Mouse (Mus musculus): ENCODE measurements around the gene Atg14.
"Not testable (repeated sequence)": the region's sequence is repeated elsewhere in the genome, so short reads cannot be mapped to it uniquely, and the experiment has no call there.

Gene Atg14

GRCm38 (mm10) chr14:47570549-47570948, at the start of gene Atg14:
Atg14 (minus strand) TSS chr14:47570649.
- DNase-seq (ENCODE audit: low spot score in 2 of 2), result not testable (repeated sequence)

DNA sequence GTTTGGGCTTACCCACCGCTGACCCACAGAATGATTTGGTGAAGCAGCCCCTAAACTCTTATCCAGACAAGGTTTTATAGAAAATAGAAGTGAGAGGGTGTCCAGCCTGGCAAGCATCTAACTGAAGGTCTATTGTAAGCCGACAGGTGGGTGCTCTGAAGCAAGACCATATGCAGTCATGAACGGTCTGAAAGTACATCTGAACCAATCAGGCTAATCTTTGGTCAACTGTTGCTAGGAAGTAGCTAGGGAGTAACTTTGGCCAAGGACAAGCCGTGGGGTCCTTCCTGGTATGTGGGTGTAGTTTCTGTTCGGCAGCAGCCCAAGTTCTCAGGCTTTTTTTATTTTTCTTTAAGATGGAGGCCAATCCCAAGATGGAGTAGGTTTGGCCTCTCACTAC, 48.4 kb upstream of the Atg14 start:
- DNase-seq (ENCODE audit: low spot score in 2 of 2), result no peak

DNA sequence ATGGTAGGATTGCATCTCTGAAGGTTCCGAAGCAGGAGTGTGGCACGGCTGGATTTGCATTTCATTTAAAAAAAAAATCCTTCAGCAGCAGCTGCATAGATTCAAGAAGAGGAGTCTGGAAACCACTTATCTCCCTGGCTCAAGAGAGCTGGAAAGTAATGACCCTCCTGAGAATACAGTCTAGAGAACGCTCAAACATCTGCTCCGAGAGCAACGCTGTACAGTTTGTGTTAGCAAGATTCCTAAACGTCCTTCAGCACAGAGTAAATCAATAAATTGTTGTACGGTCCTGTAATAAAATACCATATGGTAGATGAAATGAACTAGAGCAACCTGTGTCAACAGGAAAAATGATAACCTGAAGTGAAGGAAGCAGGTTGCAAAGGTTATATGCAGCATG, 42.8 kb upstream of the Atg14 start:
- no peak for DNase-seq (ENCODE audit: low spot score in 2 of 2)

- DNase-seq (ENCODE audit: low spot score in 2 of 2), result peak; percentile 40 to 52
These were observed 27.5 kb upstream of the Atg14 start for GRCm38 (mm10) chr14:47597942-47598388.

DNA sequence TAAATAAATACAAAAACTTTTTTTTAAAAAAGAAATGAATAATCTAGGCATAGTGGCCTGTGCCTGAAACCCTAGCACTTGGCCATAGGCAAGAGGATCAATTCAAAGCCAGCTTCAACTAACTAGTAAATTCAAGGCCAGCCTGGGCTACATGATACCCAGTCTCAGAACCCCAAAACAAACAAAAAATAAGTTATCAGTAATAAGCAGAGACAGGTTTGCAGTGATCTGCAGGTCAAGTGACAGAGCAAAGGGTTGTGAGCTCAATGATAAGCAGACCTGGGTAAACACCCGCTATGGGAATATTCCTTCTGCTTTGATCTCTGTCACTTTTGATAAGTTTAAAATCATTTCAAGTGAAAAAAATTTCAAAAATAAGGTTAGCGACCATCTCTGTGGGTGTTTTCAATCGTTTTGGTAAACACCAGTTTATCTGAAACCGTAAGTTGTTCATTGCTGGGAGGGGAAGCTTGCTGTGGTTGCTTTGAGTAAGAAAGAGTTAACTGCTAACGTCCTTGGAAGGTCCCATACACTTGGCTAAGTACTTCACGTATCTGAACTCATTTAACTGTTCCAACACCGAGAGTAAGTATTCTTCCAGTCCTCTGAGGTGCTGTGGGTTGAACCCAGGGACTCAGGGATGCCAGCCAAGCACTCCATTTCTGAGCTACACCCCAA, 24.1 kb upstream of the Atg14 start:
- DNase-seq (ENCODE audit: low spot score in 2 of 2), result no peak

DNA sequence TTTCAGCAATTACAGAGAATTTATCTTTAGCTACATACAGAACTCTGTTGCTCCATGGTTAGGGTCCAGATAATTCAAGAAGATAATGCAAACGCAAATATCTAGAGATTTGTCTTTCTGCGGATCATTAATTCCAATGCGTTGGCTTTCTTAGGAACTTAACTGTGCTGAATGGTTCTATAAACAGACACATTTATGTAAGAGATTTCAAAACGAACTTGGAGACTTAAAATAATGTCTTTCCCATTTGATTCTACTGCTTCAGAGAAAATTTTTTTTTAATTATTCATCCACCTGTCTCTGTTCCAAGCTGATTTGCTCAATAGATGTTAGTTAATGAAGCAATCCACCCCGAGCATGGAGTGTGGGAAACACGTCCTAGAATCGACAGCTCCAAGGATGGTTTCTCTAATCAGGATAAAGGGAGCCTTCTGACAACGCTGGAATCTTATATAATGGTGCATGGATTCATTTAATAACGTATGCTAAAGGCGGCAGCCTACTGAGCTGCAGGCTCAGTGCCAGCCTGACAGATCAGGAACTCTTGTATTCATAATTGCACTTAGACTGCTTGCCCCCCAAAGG, 20.0 kb upstream of the Atg14 start:
- DNase-seq (ENCODE audit: low spot score in 2 of 2), result no peak

GRCm38 (mm10) chr14:47589444-47589843, 19.0 kb upstream of the Atg14 start:
- DNase-seq (ENCODE audit: low spot score in 2 of 2), result no peak

GRCm38 (mm10) chr14:47584346-47584745, 13.9 kb upstream of the Atg14 start:
- DNase-seq (ENCODE audit: low spot score in 2 of 2), result no peak

GRCm38 (mm10) chr14:47581681-47582080, 11.2 kb upstream of the Atg14 start:
- peak in 1 of 2 experiments; percentile 6 for DNase-seq (ENCODE audit: low spot score in 2 of 2)

GRCm38 (mm10) chr14:47581280-47581679, 10.8 kb upstream of the Atg14 start:
- DNase-seq (ENCODE audit: low spot score in 2 of 2), result no peak

DNA sequence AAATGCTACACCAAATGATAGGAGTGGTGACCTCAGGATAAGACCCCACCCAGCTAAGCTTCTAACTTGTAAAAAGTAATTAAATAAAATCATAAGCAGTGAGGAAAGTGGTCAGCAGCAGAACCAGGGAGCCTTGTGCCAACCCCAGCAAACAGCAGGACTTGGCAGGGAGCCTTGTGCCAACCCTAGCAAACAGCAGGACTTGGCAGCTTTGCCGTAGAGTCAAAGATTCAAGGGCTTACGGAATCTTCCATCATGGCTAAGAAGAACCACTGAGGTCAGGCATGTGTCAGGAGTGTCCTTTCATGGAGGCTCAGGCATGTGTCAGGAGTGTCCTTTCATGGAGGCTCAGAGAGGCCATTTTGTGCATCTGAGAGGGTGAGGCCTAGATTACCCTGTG, 7.6 kb upstream of the Atg14 start:
- DNase-seq (ENCODE audit: low spot score in 2 of 2), result no peak

DNA sequence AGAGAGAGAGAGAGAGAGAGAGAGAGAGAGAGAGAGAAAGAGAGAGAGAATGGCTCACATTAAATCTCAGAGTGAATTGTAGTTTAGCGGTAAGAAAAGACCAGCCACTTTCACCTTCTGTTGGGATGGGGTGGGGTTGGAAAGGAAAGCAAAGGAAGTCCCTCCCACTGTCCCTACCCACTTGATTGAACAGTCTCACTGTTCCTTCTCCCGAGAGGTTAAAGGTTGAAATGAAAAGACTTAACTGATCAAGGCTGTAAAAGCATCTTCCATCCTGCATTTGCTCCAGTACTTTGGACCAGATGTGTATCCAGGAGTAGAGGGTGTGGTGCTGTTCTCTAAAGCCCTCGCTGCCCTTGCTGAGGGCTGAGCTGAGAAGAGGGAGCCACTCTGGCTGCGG, 6.2 kb upstream of the Atg14 start:
- no peak for DNase-seq (ENCODE audit: low spot score in 2 of 2)

GRCm38 (mm10) chr14:47574721-47575120, 4.3 kb upstream of the Atg14 start:
- no peak for DNase-seq (ENCODE audit: low spot score in 2 of 2)

DNA sequence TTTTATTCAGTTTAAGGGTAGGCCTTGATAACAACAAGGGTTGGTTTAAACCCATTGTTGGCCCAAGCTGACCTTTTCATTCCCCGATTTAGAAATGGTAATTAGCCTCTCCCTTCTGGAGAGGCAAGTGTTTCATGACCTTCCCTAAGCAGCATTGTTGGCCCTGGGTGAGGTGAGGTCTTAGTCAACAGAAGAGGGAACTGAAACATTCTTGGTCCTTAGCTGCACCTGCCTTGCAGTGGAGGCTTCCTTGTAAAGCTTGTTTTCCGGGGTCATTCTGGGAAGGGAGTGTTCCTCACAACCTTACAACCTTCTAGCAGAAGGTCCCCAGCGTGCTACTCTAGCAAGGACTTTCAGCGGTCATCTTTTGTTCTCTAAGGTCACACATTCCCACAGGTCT, 2.3 kb upstream of the Atg14 start:
- no peak for DNase-seq (ENCODE audit: low spot score in 2 of 2)

DNA sequence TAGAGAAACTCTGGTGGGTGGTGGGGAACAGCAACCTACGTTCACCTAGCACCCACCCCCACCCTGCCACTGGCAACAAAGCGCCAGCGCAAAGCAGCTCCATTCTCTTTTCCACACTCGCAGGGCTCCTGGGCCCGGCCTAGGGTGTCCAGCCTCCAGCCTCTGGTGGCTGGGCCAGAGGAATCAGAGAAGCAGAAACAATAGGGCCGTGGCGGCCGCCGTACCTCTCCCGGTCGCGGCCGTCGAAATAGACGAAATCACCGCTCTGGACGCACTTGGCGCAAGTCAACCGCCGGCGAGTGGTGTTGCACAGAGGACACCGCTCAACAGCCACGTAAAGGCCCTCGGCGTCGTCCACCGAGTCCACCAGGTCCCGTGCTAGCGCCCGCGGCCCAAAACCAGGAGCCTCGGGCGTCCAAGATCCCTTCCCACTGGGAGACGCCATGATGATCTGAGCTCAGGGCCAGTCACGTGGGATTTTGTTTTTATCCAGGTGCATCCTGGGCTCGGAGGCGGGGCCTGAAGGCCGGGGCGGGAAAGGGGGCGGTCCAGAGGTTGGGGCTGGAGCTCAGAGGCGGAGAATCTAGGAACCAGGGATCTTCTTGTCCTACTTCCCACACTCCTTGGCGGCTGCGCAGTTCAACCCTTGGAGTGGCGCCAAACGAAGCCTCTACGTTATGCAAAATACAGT, 2.3 kb downstream of the Atg14 start:
- DNase-seq (ENCODE audit: low spot score in 2 of 2), result peak; percentile 95 to 97

- no peak for DNase-seq (ENCODE audit: low spot score in 2 of 2)
These were observed 7.3 kb downstream of the Atg14 start for GRCm38 (mm10) chr14:47563106-47563505.

- DNase-seq (ENCODE audit: low spot score in 2 of 2), result no peak
These were observed 7.9 kb downstream of the Atg14 start for GRCm38 (mm10) chr14:47562530-47562929.

DNA sequence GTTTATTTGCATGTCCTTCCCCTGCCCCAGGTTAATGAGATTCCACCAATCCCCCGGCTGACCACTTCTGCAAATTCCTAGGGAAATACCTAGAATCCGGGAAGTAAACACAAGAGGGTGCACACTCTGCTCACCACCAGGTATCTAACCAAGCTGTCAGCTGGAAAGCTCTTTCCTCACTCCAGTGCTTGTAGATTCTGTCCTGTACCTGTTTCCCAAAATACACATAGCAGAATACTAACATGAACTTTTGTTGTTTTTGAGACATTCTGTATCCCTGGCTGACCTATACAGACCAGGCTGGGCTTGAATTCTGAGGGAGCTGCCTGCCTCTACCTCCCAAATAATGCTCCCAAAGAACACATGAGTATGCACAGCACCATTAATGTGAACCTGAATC, 9.7 kb downstream of the Atg14 start:
- no peak for DNase-seq (ENCODE audit: low spot score in 2 of 2)

DNA sequence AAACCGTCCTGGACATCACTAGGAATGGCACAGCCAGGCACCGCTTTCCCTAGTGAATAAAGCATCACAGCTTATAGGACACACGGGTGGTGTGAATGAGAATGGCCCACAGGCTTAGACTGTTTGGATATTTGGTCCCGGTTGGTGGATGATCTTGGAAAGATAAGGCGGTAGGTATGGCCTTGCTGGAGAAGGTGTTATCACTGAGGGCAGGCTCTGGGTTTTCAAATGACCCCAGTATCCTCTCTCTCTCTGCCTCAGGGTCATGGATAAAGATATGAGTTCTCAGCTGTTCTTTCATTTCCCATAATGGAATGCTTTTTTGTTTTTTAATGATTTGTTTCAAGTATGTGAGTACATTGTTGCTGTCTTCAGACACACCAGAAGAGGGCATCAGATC, 15.2 kb downstream of the Atg14 start:
- DNase-seq (ENCODE audit: low spot score in 2 of 2), result no peak

GRCm38 (mm10) chr14:47554236-47554635, 16.2 kb downstream of the Atg14 start:
- no peak for DNase-seq (ENCODE audit: low spot score in 2 of 2)

DNA sequence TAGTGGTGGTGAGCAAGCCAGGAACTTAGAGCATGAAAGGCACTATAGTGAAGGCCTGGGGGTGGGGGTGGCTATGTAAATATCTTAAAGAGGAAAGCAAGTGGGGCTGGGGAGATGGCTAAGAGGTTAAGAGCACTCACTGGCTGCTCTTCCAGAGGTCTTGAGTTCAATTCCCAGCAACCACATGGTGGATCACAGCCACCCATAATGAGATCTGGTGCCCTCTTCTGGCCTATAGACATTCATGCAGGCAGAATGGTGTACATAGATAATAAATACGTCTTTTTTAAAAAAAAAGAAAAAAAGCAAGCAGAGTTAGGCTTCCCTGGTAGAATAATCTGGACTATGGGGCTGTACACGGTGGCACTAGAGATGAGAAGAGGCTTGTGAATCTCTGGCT, 17.1 kb downstream of the Atg14 start:
- DNase-seq (ENCODE audit: low spot score in 2 of 2), result no peak

GRCm38 (mm10) chr14:47551668-47552067, 18.8 kb downstream of the Atg14 start:
- peak; percentile 55 to 56 for DNase-seq (ENCODE audit: low spot score in 2 of 2)

DNA sequence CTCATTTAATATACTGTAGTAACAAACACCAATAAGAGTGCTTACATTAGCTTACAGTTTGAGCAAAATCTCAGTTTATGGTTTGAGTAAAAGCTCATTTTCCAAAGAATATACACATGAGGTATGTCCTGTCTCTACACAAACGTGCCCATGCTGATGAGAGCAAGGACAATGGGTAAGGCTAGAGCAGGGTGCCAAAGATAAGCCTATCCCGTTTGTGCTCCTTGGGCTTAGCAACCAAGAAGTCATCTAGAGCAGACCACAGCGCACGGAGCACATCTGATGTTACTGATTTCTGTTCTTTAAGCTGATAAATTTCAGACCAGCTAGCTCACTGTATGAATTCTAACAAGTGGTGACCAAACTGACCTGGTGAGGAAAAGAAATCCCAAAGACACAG, 25.6 kb downstream of the Atg14 start:
- DNase-seq (ENCODE audit: low spot score in 2 of 2), result no peak

Measured in urinary bladder, postnatal 36 days (tissue).